Mouse (Mus musculus) gastrocnemius, adult 8-10 months (tissue): ENCODE measurements around the gene Sval3. TPM values are rescaled to one million over a fixed set of nuclear protein-coding genes. Genes with fewer than 3 reads are reported as not detected.

Experiments used
- DNase-seq, 2 experiments: peaks; one replicate each; pipeline ENCODE4 v3.0.0; 2022; ENCODE audit warnings: low spot score in 2 of 2
- total RNA-seq, 4 experiments: library from RNA; stranded (reverse); gene quantifications; 2 replicates each; pipeline ENCODE4 v1.2.4; 2022

Sval3 gene
- total RNA-seq = not detected

DNA sequence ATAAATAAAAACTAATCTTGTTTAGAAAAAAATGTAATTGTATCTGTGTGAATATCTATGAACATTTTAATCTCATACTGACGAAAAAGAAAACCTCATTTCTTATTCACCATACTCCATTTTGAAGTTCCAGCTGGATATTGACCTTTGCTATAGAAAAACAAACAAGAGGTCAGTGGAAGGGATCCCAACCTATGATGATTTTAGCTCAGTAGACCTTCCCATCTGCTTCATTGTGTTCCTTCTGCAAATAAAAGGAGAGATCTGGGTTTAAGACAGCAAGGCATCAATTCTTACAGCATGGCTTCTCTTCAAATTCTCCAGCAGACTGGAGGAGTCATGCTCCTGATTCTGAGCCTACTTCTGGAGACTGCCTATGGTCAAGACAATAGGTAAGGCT lies at the start of gene Sval3:
Gene Sval3 (plus strand): TSS at position 301 of the 400 bp plus-strand sequence.
- DNase-seq = no peak

DNA sequence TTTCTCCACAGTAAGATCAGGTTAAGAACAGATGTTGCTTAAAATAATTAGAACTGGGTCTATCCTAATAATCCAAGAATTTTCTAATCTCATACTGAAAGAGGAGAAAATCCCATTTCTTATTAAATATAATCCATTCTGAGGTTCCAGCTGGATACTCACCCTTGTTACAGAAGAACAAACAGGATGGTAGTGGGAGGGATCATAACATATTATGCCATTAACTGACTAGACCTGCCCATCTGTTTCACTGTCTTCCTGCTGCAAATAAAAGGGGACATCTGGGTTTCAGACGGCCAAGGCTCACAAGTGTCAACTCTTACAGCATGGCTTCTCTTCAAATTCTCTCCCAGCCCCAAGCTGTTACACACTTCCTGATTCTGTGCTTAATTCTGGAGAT lies 16.6 kb upstream of the Sval3 start, which contains the start of gene Sval1:
Gene Sval1 (plus strand): TSS at position 301 of the 400 bp plus-strand sequence.
- DNase-seq = no peak

Other genes with a start within 250 kb of the Sval3 start
- gene Olfr459, start 193.0 kb upstream of the Sval3 start, total RNA-seq = not detected
- gene Pip, start 120.6 kb upstream of the Sval3 start, total RNA-seq = not detected
- not detected for gene Sval2, start 115.2 kb upstream of the Sval3 start, total RNA-seq
- not detected for gene Sval1, start 16.5 kb upstream of the Sval3 start, total RNA-seq
- not detected for gene Sva, start 70.3 kb downstream of the Sval3 start, total RNA-seq
- not detected for gene Tas2r139, start 172.8 kb downstream of the Sval3 start, total RNA-seq
- not detected for gene Tas2r144, start 247.2 kb downstream of the Sval3 start, total RNA-seq